Mouse (Mus musculus) CD4-positive helper T cell, adult 2 months (primary cell): Measurements from ENCODE around the gene Mbnl2.

ENCODE experiments used
- DNase-seq: peaks from one replicate; pipeline ENCODE4 v3.0.0-alpha.2; 2012; ENCODE audit warnings: low read depth, missing footprints, low spot score

Mbnl2 gene

DNA sequence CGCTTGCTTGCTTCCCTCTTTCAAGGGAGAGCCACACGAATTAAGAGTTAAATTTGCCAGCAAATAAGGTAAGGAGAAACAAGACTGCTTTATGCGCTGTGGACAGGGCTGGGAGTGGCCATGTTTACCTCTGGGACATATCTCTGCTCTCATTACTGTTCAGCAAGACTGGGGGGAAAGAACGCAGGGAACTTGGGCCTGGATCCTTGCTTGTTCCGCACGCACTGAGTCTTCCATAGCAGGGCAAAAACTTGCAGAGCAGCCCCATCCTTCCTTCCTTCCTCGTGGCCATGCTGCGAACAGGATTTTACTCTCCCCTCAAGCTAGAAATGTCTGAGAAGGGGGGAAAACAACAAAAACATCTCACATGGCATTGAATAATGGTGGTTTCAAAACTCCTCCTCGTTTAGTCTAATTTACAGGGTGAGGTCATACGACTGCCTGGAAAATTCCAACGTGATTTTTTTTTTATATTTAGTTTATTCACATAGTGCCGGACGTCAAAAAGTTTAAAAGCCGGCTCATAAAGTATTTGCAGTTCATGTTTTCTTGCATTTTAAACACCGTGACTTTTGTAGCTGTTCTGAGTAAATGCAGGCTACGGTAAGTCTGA lies 21.8 kb downstream of the Mbnl2 start:
- DNase-seq: no peak

GRCm38 (mm10) chr14:120297833-120298232 lies 22.4 kb downstream of the Mbnl2 start:
- DNase-seq: no peak

DNA sequence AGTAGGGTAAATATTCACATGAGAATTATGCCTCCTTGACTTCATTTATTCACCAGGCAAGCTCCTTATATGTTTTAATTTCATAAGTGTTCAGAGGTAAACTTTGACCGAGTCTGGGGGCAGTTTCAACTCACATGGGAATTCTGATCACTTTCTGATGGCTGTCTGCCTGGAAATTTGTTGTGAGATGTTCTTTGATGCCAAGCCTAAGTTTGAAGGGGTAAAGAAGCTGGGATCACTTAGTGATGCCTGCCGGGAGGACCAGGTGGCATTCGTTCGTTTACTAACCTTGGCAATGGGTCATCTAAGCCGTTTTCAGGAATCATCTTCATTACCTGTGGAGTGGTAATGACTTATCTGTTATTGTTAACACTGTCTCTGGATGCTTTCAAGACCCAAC lies 23.0 kb downstream of the Mbnl2 start:
- no peak for DNase-seq

GRCm38 (mm10) chr14:120299716-120300115 lies 24.2 kb downstream of the Mbnl2 start:
- DNase-seq: no peak

DNA sequence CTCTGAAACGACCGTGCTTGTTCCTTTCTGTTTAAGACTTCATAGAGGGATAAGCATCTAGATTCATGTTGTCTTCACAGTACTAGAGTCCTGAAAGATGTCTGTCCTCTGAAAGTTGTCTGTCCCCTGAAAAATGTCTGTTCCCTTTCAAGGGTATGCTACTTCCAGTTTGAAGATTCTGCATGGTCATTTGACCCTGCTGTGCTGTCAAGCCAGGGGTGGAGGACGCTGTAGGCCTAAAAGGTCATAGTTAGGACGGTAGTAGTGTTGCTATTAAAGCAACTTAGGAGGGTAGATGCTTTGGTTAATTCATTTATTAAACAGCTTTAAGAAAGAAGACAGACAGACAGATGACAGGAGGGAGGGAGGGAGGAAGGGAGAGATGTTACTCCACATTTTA lies 24.7 kb downstream of the Mbnl2 start:
- no peak for DNase-seq

- DNase-seq: no peak
These were observed 25.3 kb downstream of the Mbnl2 start for GRCm38 (mm10) chr14:120300814-120301213.

DNA sequence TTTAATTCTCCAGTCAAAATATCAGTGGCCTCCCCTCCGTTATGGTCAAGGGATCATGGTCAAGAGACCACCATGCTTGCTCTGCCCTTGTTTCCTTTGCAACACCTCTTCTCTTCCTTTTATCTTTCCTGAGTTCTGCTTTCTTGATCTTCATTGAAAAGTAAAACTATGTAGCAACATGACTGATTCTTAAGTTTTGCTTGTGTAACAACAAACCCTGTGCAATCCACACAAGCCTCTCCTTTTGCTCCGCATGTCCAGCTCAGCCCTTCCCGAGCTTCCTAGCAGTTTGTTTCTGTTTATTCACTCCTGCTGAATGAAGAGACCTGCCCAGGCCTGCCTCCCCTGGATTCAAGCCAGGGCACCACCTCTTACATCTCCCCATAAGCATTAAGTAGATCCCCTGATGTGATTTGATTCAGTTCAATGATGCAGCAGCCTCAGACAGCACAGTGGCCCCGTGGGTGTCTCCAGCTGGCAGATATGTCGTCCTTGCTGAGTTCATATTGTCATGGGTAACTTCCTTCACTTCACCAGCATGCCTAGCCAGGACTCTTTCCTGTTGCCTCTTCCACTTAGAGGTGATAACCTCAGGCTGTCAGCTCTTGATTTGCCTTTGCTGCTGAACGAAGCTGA lies 27.6 kb downstream of the Mbnl2 start:
- no peak for DNase-seq

- peak; percentile 47 for DNase-seq
These were observed 30.8 kb downstream of the Mbnl2 start for GRCm38 (mm10) chr14:120306229-120306628.

GRCm38 (mm10) chr14:120307356-120307755 lies 31.9 kb downstream of the Mbnl2 start:
- peak; percentile 51 for DNase-seq

DNA sequence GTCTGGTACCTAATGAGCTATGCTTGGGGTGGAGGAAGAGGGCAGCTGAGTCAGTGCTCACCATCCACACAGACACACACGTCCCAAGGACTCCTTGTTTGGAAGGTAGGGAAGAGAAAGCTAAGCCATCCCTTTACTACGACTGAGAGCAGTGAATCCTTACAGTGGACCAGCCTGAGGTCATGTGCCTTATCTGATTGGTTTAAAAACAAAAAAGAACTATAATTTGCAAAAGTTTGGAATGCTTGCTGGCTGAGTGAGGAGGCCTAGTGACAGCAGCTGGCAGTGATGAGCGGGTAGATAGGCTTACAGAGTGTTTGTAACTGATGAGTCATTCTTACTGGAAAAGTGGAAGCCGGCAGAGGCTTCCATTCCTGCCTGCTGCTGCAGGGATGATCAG lies 32.5 kb downstream of the Mbnl2 start:
- DNase-seq: no peak

DNA sequence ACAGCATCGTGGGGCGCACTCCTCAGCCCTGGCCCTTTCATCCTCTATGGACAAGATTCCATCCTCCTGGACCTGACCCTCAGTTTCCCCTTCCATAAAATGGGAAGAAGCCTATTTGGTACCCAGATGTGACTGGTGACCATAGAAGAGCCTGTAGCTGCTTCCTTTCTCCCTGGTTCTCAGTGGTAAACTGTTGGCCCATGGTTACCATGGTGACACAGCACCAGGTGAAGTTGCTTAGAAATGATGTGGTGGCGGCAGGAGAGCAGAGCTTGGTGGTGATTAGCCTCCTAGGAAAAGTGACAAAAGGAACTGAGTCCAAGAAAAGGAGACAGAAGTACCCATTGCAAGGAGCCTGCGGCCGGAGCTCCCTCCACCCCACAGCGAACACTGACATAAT lies 34.2 kb downstream of the Mbnl2 start:
- DNase-seq: no peak

- DNase-seq: no peak
These were observed 36.0 kb downstream of the Mbnl2 start for GRCm38 (mm10) chr14:120311330-120312097.

DNA sequence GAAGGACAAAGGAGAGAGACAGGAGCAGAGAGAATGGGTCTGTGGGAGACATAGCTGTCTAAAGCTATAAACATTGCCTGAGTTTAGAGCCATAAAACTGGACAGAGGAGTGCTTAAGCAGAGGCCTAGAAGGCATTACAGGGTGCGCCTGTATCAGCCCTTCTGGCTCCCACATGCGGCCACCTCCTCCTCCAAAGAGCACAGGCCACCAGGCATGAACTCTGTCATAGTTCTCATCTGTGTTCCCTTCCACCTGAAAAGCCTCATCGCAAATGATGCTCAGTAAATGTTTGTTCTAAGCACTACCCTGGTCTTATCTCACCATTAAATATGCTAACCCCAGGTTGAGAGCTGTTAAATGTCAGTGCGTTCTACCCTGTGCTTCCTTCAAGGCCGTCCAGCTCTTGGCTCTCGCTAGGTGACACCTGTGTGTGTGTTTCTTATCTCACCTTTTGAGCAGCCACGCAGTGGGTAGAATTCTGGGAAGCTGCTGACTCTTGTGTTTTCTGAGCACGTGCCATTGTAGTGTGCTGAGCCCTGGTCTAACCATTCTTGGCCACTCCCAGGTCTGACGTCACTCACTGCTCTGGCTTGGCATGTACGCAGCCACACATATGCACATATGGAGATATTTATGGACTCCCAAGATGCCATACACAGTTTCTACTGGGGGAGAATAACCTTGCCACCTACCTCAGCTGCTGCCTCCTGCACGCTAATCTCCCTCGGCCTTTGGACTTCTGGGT lies 37.4 kb downstream of the Mbnl2 start:
- DNase-seq: peak; percentile 67

DNA sequence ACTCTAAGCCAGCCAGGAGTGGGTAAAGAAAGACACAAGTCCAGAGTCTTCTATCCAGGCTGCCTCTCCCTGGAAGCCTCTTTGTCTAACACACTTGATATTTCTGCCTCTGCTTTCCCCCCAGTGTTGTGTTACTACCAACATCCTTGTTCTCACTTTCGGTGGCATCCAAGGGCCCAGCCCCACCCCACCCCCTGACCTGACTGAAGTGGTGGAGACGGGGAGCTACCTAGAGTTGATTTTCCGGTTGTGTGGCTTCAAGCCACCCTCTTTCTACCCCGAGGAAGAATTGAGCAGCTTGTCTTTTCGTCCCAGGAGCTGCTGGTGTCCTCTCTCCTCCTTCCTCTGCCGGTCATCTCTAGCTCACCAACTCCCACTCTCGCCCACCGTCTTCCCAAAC lies 38.0 kb downstream of the Mbnl2 start:
- peak; percentile 77 for DNase-seq

- DNase-seq: no peak
These were observed 40.3 kb downstream of the Mbnl2 start for GRCm38 (mm10) chr14:120315721-120316120.

DNA sequence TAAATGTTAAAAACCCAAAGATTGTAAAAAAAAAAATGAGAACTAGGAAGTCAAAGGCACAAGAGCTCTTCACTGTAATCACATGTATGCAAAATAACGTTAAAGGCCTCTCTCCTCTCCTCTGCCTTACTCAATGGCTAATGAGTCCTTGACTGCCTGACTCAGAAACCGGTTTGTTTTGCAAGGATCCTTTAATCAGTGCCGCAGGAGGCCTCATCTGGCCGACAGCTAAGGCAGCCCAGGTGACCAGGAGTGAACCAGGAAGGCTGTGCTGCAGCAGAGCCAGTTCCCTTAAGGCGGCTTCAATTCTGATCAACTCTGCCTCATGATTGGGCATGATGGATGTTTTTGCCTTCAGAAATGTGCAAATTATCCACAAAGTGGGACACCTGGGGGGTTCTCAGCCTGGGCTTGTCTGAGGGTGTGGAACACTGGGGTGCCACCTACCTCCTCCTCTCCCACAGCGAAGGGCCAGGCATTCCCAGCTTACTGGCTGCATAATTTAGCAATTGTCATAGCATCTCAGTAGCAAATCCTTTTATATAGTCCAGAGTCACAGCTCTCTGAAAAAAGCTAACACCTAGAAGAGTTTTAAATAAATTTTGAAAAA lies 43.0 kb downstream of the Mbnl2 start:
- no peak for DNase-seq

DNA sequence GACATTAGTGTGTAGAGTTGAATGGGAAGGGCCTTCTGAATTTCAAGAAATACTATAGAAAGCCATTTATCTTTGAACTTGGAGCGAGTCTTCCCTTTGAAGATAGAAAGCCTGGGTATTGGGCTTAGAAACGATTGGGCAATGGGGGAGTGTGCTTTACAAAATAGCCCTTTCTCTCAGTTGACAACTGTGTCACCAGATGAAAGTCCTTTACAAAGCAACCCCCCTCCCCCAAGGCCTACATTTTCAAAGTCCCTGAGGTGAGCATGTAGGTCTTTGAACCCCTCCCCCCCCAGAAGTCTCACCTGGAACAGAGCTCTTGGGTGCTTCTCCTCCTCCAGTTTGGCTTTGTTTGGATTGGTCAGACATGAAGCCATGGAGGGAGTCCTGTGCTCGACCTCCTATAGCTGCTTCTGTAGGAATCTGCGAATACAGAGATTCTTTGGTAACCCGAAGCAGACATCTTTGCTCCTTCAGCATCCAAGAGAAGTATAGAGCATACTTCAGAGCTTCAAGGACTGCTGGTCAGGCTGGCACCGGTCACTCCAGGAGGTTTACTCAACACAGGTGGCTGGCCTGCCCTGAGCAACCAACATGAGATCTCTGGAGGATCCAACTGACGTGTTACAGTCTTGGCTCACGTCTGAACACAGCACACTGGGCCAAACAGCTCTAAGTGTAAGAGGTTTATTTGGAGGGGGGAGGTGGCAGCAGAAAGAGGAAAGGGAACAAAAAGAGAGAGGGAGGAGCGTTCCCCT lies 43.7 kb downstream of the Mbnl2 start:
- DNase-seq: no peak

DNA sequence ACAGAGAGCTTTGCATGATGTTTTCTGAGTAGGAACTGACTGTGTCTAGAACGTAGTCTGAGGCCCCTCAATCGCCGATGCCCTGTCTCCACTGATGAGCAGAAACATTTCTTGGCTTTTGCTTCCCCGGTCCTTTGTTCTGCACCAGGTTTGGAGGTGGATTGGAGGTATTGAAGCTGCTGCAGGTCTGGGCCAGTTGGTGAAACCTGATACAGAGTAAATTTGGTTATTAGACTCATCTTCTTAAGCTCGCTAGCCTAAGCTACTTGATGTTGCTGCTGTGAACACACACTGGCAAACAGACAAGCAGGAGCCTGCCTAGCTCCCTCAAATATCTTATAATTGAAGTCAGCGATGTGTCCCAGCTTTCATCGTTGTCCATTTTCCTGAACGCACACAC lies 46.6 kb downstream of the Mbnl2 start:
- no peak for DNase-seq

- DNase-seq: no peak
These were observed 47.6 kb downstream of the Mbnl2 start for GRCm38 (mm10) chr14:120323111-120323510.

DNA sequence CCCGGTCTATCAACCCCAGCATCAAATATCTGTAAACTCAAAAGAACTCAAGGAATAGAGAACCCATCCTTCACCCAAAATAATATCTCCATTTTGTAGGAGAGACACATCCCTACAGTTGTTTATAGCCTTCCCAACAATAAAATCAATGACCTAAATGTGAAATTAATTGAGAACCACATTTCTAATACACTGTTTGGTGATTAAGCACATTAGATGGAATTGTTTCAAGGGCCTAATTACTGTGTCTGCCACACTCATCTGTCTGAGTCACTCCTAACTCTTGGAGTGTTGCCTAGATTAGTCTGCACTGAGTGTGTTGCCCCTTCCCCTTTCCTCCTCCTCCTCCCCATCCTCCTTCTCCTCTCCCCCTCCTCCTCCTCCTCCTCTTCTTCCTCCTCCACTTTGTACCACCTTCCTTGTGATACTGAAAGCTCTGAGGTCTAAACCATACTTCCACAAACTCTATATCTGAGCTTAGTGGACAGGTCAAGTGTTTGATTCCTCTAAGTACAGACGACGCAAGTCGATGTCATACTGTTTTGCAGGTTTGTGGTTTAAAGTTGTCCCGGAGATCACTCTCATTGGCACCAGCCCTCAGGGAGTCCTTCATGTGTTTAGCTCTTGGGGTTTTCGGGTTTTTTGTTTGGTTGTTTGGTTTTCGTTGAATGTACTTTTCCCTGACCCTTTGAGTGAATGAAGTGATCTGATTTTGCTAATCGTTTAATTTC lies 48.8 kb downstream of the Mbnl2 start:
- no peak for DNase-seq
